Mouse (Mus musculus) heart, embryonic 15.5 days (tissue): ENCODE data around the gene Olfr259. TPM values are rescaled to one million over a fixed set of nuclear protein-coding genes. Genes with fewer than 3 reads are reported as not detected.

Experiments used
- ATAC-seq: fragments of 200-750 bp; cut with Nextera tagmentation; replicated peaks from 2 replicates; pipeline ENCODE4 v1.8.0; 2017; ENCODE audit warnings: low read depth, moderate TSS enrichment; ENCODE audit not compliant: insufficient number of reproducible peaks, insufficient read depth, low FRiP score
- H3K27ac ChIP-seq: fragments of 300-500 bp; sonication (generic); 2 replicates; pipeline ENCODE4 v1.5.1; 2015; ENCODE audit warnings: mild to moderate bottlenecking, inconsistent platforms
- H3K27me3 ChIP-seq: fragments of 300-500 bp; sonication (generic); 2 replicates; pipeline ENCODE4 v1.6.1; 2015; ENCODE audit warnings: inconsistent platforms
- H3K36me3 ChIP-seq: fragments of 300-500 bp; sonication (generic); 2 replicates; pipeline ENCODE4 v1.6.1; 2015; ENCODE audit warnings: mild to moderate bottlenecking, inconsistent platforms
- H3K4me1 ChIP-seq: fragments of 300-500 bp; sonication (generic); replicated peaks from 2 replicates; pipeline ENCODE4 v1.6.1; 2015; ENCODE audit warnings: inconsistent platforms
- H3K4me2 ChIP-seq: fragments of 300-500 bp; sonication (generic); 2 replicates; pipeline ENCODE4 v1.6.1; 2015; ENCODE audit warnings: inconsistent platforms, mild to moderate bottlenecking, moderate library complexity
- H3K4me3 ChIP-seq: fragments of 300-500 bp; sonication (generic); 2 replicates; pipeline ENCODE4 v1.5.1; 2015; ENCODE audit warnings: mild to moderate bottlenecking, inconsistent platforms
- H3K9ac ChIP-seq: fragments of 300-500 bp; sonication (generic); 2 replicates; pipeline ENCODE4 v1.6.1; 2015; ENCODE audit warnings: mild to moderate bottlenecking, inconsistent platforms
- H3K9me3 ChIP-seq: fragments of 300-500 bp; sonication (generic); replicated peaks from 2 replicates; pipeline ENCODE4 v1.6.1; 2016; ENCODE audit warnings: inconsistent platforms
- WGBS: fragments of 180-500 bp; shearing (Covaris S2); methylation state at CpG from one replicate; pipeline ENCODE4 v1.1.7; 2015; ENCODE audit warnings: mixed read lengths; 5-methylcytosine and 5-hydroxymethylcytosine counted together
- polyA plus RNA-seq: library from polyadenylated mRNA; unstranded; fragments of >200 nt; fragmentation: Nextera tagmentation; extraction: Ambion mirVana; gene quantifications from 2 replicates; pipeline ENCODE4 v1.2.1, GENCODE M21; 2015

The Olfr259 gene
- polyA plus RNA-seq, result not detected in 2 replicates

GRCm38 (mm10) chr2:87114467-87114866 is at the start of gene Olfr259:
Olfr259 (minus strand) TSS chr2:87114567.
- H3K36me3 ChIP-seq, result no peaks in the 10 kb centered on the region
- no peak within 1 kb of the TSS for H3K27ac ChIP-seq
- no peaks in the 10 kb centered on the region for H3K27me3 ChIP-seq
- no peak within 1 kb of the TSS for H3K4me2 ChIP-seq
- ATAC-seq, result no peak
- no peak within 1 kb of the TSS for H3K4me3 ChIP-seq
- no peaks in the 10 kb centered on the region for H3K4me1 ChIP-seq
- no peak within 1 kb of the TSS for H3K9ac ChIP-seq
- no peaks in the 10 kb centered on the region for H3K9me3 ChIP-seq

GRCm38 (mm10) chr2:87152524-87152923 is 38.2 kb upstream of the Olfr259 start, which contains the start of gene Olfr1111:
Olfr1111 (minus strand) TSS chr2:87152624.
- no peaks in the 10 kb centered on the region for H3K27me3 ChIP-seq
- H3K36me3 ChIP-seq, result no peaks in the 10 kb centered on the region
- no peak within 1 kb of the TSS for H3K9ac ChIP-seq
- no peak for ATAC-seq
- H3K4me1 ChIP-seq, result no peaks in the 10 kb centered on the region
- H3K9me3 ChIP-seq, result no peaks in the 10 kb centered on the region
- no peak within 1 kb of the TSS for H3K4me2 ChIP-seq
- H3K4me3 ChIP-seq, result no peak within 1 kb of the TSS
- H3K27ac ChIP-seq, result no peak within 1 kb of the TSS

- ATAC-seq, result no peak
- Histone ChIP-seq H3K9me3 (no peaks in the 10 kb centered on the region), H3K27ac (no peak within 1 kb of the TSS), H3K4me1 (no peaks in the 10 kb centered on the region), H3K27me3 (no peaks in the 10 kb centered on the region), H3K9ac (no peak within 1 kb of the TSS), H3K36me3 (no peaks in the 10 kb centered on the region), H3K4me2 (no peak within 1 kb of the TSS), H3K4me3 (no peak within 1 kb of the TSS)
- 61% methylated on average over 1 of the region's 1 CpGs for WGBS
Observed at GRCm38 (mm10) chr2:87140200-87140599, 25.8 kb upstream of the Olfr259 start, which contains the start of gene Olfr1110. Olfr1110 (minus strand) TSS chr2:87140300.

DNA sequence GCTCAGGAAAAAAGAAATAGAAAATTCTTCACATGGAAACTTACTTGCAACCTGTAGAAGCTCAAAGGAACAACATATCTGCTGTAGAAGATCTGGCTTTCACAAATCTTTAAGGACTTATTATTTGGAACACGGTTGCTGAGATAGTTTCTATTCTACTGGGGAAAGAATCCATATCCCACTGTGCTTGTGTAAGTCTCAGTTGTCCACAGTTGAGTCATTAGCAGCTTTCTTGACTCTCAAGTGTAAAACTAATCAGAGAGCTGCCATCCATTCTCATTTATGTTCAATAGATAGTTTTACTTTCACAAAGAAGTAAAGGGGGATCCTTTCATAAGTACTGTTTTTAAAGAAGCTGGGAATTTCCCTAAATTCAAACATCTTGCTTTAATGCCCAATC is 18.5 kb downstream of the Olfr259 start, which contains the start of gene Olfr1109:
TSS of gene Olfr1109 (minus strand) at position 101 of the 400 bp plus-strand sequence.
- Histone ChIP-seq H3K9ac (no peak within 1 kb of the TSS), H3K4me1 (no peaks in the 10 kb centered on the region), H3K27me3 (no peaks in the 10 kb centered on the region), H3K9me3 (no peaks in the 10 kb centered on the region), H3K4me2 (no peak within 1 kb of the TSS), H3K4me3 (no peak within 1 kb of the TSS), H3K27ac (no peak within 1 kb of the TSS), H3K36me3 (no peaks in the 10 kb centered on the region)
- ATAC-seq, result no peak
- WGBS, result 78% methylated on average over 1 of the region's 1 CpGs

DNA sequence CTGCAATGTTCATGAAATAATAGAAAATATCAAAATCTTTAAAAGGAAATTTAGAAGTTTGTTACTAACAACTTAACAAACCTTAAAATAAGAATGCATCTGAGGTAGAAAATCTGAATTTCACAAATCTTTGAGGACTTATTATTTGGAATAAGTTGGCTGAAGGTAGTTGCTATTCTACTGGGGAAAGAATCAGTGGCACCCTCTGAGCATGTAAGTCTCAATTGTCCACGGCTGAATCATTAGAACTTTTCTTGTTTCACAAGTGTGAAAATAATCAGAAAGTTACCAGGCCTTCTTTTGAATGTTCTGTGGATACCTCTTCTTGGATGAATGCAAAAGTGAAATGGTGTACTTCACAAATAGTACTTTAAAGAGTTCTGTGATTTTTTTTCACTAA is 38.6 kb downstream of the Olfr259 start, which contains the start of gene Olfr1107:
TSS of gene Olfr1107 (minus strand) at position 101 of the 400 bp plus-strand sequence.
- H3K36me3 ChIP-seq, result no peaks in the 10 kb centered on the region
- no peaks in the 10 kb centered on the region for H3K27me3 ChIP-seq
- H3K4me2 ChIP-seq, result no peak within 1 kb of the TSS
- no peak for ATAC-seq
- H3K9me3 ChIP-seq, result no peaks in the 10 kb centered on the region
- H3K4me3 ChIP-seq, result no peak within 1 kb of the TSS
- no peak within 1 kb of the TSS for H3K27ac ChIP-seq
- WGBS, result 79% methylated on average over 1 of the region's 1 CpGs
- no peak within 1 kb of the TSS for H3K9ac ChIP-seq
- no peaks in the 10 kb centered on the region for H3K4me1 ChIP-seq

Other genes with a start within 250 kb of the Olfr259 start
- gene Gm13723, start 239.8 kb downstream of the Olfr259 start, polyA plus RNA-seq, result not detected in 2 replicates
- not detected in 2 replicates for gene Olfr1097, start 222.4 kb downstream of the Olfr259 start, polyA plus RNA-seq
- gene Olfr1098, start 190.0 kb downstream of the Olfr259 start, polyA plus RNA-seq, result not detected in 2 replicates
- gene Olfr1099, start 153.9 kb downstream of the Olfr259 start, polyA plus RNA-seq, result not detected in 2 replicates
- not detected in 2 replicates for gene Olfr1100, start 134.6 kb downstream of the Olfr259 start, polyA plus RNA-seq
- not detected in 2 replicates for gene Olfr1101, start 123.3 kb downstream of the Olfr259 start, polyA plus RNA-seq
- gene Olfr1102, start 116.2 kb downstream of the Olfr259 start, polyA plus RNA-seq, result not detected in 2 replicates
- gene Olfr1104, start 87.5 kb downstream of the Olfr259 start, polyA plus RNA-seq, result not detected in 2 replicates
- gene Olfr1105, start 78.0 kb downstream of the Olfr259 start, polyA plus RNA-seq, result not detected in 2 replicates
- gene Olfr1106, start 62.3 kb downstream of the Olfr259 start, polyA plus RNA-seq, result not detected in 2 replicates
- gene Olfr1107, start 38.8 kb downstream of the Olfr259 start, polyA plus RNA-seq, result not detected in 2 replicates
- gene Olfr1109, start 18.6 kb downstream of the Olfr259 start, polyA plus RNA-seq, result not detected in 2 replicates
- gene Olfr1110, start 25.7 kb upstream of the Olfr259 start, polyA plus RNA-seq, result not detected in 2 replicates
- gene Olfr1111, start 38.1 kb upstream of the Olfr259 start, polyA plus RNA-seq, result not detected in 2 replicates
- not detected in 2 replicates for gene Olfr1112, start 73.2 kb upstream of the Olfr259 start, polyA plus RNA-seq
- gene Olfr1113, start 94.4 kb upstream of the Olfr259 start, polyA plus RNA-seq, result not detected in 2 replicates
- gene Olfr1115, start 133.4 kb upstream of the Olfr259 start, polyA plus RNA-seq, result not detected in 2 replicates
- gene Olfr1116, start 153.0 kb upstream of the Olfr259 start, polyA plus RNA-seq, result not detected in 2 replicates
- not detected in 2 replicates for gene Olfr1118, start 193.0 kb upstream of the Olfr259 start, polyA plus RNA-seq
- gene Olfr1120, start 240.2 kb upstream of the Olfr259 start, polyA plus RNA-seq, result not detected in 2 replicates